Mouse (Mus musculus) kidney, embryonic 14.5 days (tissue): ENCODE results near the gene Znhit2. TPM values are rescaled to one million over a fixed set of nuclear protein-coding genes. Genes with fewer than 3 reads are reported as not detected.

Experiments used
- ATAC-seq: fragments of 200-750 bp; cut with Nextera tagmentation; 2 replicates; pipeline ENCODE4 v1.8.0; 2017; ENCODE audit warnings: moderate number of reproducible peaks, mild to moderate bottlenecking, moderate TSS enrichment, moderate library complexity; ENCODE audit not compliant: low FRiP score, low TSS enrichment
- H3K27ac ChIP-seq: fragments of 300-500 bp; sonication (generic); 2 replicates; pipeline ENCODE4 v1.5.1; 2014; ENCODE audit warnings: low read depth, mild to moderate bottlenecking, low read length, moderate library complexity, mixed read lengths
- H3K27me3 ChIP-seq: fragments of 300-500 bp; sonication (generic); 2 replicates; pipeline ENCODE4 v1.6.1; 2014; ENCODE audit warnings: mild to moderate bottlenecking, low read length; ENCODE audit not compliant: control insufficient read depth, insufficient read depth
- H3K36me3 ChIP-seq: fragments of 300-500 bp; sonication (generic); 2 replicates; pipeline ENCODE4 v1.6.1; 2014; ENCODE audit warnings: low read length, mixed read lengths; ENCODE audit not compliant: control insufficient read depth, insufficient read depth
- H3K4me1 ChIP-seq: fragments of 300-500 bp; sonication (generic); 2 replicates; pipeline ENCODE4 v1.6.1; 2014; ENCODE audit warnings: low read length, mixed read lengths; ENCODE audit not compliant: control insufficient read depth, insufficient read depth
- H3K4me2 ChIP-seq: fragments of 300-500 bp; sonication (generic); replicated peaks from 2 replicates; pipeline ENCODE4 v1.6.1; 2014; ENCODE audit warnings: low read depth, mild to moderate bottlenecking, low read length
- H3K4me3 ChIP-seq: fragments of 300-500 bp; sonication (generic); 2 replicates; pipeline ENCODE4 v1.5.1; 2014; ENCODE audit warnings: mild to moderate bottlenecking, low read length
- H3K9ac ChIP-seq: fragments of 300-500 bp; sonication (generic); 2 replicates; pipeline ENCODE4 v1.6.1; 2014; ENCODE audit warnings: low read depth, mild to moderate bottlenecking, low read length, moderate library complexity
- H3K9me3 ChIP-seq: fragments of 300-500 bp; sonication (generic); 2 replicates; pipeline ENCODE4 v1.6.1; 2016; ENCODE audit warnings: low read length; ENCODE audit not compliant: control insufficient read depth
- WGBS: fragments of 180-500 bp; shearing (Covaris S2); extraction: QIAGEN DNeasy Blood & Tissue Kit; methylation state at CpG from one replicate; pipeline ENCODE4 v1.1.7; 2014; 5-methylcytosine and 5-hydroxymethylcytosine counted together
- polyA plus RNA-seq: library from polyadenylated mRNA; unstranded; fragments of >200 nt; fragmentation: Nextera tagmentation; extraction: Ambion mirVana; gene quantifications from 2 replicates; pipeline ENCODE4 v1.2.1, GENCODE M21; 2014

Znhit2 gene
- polyA plus RNA-seq, 1 experiment from 2014 or later, result 38.6 TPM

DNA sequence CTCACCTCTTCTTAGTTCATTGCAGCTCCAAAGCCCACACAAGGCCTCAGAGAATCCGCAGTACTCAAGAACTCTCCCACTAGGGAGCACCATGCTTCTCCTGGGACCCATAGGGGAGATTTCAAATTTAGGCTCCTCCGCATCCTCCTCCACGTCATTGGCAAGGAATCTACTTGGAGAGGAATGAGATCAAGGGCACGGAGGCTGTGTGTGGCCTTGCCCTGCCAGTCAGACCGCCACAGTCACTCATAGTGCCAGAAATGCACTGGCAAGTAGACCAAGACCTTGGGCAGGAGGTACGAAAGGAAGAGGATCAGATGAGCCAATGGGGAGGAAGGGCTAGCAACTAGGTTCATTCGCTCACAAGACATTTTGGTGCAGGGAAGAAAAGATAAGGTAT, 37.1 kb upstream of the Znhit2 start:
- no peak overlapping the region for H3K27ac ChIP-seq
- no peaks in the 10 kb centered on the region for H3K36me3 ChIP-seq
- H3K4me2 ChIP-seq, result no peak overlapping the region
- ATAC-seq, result no peak
- H3K9me3 ChIP-seq, result no peaks in the 10 kb centered on the region
- no peak overlapping the region for H3K4me3 ChIP-seq
- H3K4me1 ChIP-seq, result no peaks in the 10 kb centered on the region
- no peaks in the 10 kb centered on the region for H3K27me3 ChIP-seq
- no peak overlapping the region for H3K9ac ChIP-seq
- 84% methylated on average over 7 of the region's 7 CpGs for WGBS

DNA sequence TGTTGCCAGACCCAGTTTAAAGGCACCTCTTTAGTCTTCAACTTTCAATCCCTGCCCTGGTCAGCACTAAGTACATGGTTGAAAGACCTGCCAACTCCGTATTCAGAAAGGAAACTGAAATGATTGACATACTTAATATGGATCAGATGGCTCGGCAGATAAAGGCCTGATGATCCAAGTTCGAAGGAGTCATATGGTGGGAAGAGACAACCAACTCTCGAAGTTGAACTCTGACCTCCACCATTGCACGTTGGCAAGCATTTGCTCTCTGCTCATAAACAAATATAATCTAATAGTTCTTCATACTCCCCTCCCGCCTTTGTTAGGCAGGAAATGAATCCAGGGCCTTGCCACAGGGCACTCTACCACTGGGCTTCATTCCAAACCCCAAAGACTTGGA, 32.0 kb upstream of the Znhit2 start:
- no peak for ATAC-seq
- no peaks in the 10 kb centered on the region for H3K27me3 ChIP-seq
- no peaks in the 10 kb centered on the region for H3K4me1 ChIP-seq
- H3K36me3 ChIP-seq, result no peaks in the 10 kb centered on the region
- 83% methylated on average over 6 of the region's 6 CpGs for WGBS
- no peak overlapping the region for H3K4me3 ChIP-seq
- H3K4me2 ChIP-seq, result no peak overlapping the region
- no peak overlapping the region for H3K27ac ChIP-seq
- H3K9me3 ChIP-seq, result no peaks in the 10 kb centered on the region
- no peak overlapping the region for H3K9ac ChIP-seq

DNA sequence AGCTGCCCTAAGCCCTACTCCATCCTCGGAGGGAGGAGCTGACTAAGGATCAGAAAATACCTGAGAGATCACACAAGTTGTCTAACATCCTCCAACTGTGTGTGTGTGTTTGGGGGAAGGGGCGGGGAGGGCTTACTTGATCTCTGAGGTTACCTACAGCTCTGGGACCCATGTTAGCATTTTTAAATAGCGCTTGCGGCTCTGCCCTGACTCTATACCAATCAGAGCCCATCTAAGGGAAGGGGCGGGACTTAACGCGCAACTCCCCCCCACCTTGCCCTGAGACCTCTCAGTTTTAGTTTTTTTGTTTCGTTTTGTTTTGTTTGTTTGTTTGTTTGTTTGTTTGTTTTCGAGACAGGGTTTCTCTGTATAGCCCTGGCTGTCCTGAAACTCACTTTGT, 31.6 kb upstream of the Znhit2 start:
- Histone ChIP-seq H3K27ac (no peak overlapping the region), H3K4me2 (no peak overlapping the region), H3K9ac (no peak overlapping the region), H3K4me1 (no peaks in the 10 kb centered on the region), H3K27me3 (no peaks in the 10 kb centered on the region), H3K4me3 (no peak overlapping the region), H3K9me3 (no peaks in the 10 kb centered on the region), H3K36me3 (no peaks in the 10 kb centered on the region)
- no peak for ATAC-seq
- WGBS, result 84% methylated on average over 9 of the region's 9 CpGs

DNA sequence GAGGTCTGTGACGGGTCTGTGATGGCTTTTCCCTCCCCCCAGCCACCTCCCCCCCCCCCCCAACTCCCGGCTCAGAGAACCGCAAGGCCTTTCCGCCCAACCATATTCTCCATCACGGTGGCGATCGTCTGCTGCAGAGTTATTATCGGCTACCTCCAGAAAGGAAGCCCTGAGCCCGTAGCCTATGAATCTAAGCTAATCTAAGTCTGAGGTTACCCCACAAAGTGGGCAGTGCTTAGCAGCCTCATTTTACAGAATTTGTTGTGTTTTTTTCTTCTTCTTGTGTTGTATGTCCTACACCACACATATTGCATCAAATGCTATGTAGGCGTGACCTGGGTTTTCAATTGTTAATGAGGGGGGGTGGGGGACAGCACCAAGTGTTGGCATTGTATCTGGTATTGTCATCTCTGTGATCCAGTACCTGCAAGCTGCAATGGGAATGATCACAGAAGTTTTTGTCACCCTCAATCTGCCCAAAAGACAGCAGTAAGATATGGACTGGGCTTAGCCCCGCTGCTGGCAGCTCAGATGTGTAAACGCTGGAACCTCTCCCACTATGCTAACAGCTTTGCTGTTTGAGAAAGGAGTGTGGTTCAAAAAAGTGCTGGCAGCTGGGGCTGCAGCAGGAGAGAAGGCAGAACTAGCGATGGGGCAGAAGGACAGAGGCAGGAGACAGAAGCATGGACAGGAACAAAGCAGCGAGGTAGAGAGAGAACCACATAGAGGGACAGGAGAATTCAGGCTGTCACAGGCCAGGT, 30.3 kb upstream of the Znhit2 start:
- Histone ChIP-seq H3K4me2 (no peak overlapping the region), H3K9ac (no peak overlapping the region), H3K4me1 (no peaks in the 10 kb centered on the region), H3K27me3 (no peaks in the 10 kb centered on the region), H3K27ac (no peak overlapping the region), H3K4me3 (no peak overlapping the region), H3K9me3 (no peaks in the 10 kb centered on the region), H3K36me3 (no peaks in the 10 kb centered on the region)
- 76% methylated on average over 14 of the region's 14 CpGs for WGBS
- no peak for ATAC-seq

DNA sequence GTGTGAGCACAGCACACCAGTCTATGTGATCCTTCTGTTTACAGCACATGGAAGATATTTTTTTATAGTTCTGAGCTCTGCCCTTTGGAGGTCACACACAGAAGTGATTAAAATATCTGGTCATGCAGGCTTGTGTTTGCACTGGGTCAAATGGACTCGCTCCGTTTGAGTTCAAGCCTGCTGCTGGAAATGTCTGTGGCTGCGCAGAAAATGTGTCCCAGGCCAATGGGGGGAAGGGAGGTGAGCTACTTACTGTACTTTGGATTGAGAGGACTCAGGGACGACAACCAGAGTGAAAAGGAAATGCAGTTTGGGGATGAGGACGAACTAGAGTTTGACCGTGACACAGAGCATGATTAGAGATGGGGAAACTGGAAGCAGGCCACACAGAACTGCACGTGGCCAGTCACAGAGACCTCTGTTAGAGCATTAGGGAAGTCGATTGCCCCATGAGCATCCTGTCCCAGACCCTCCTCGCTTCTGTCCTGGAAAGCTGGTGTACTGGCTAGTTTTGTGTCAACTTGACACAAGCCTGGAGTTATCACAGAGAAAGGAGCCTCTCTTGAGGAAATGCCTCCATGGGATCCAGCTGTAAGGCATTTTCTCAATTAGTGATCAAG, 24.9 kb upstream of the Znhit2 start:
- Histone ChIP-seq H3K9ac (no peak overlapping the region), H3K27me3 (no peaks in the 10 kb centered on the region), H3K9me3 (no peaks in the 10 kb centered on the region), H3K27ac (no peak overlapping the region), H3K36me3 (no peaks in the 10 kb centered on the region), H3K4me1 (no peaks in the 10 kb centered on the region), H3K4me3 (no peak overlapping the region), H3K4me2 (no peak overlapping the region)
- ATAC-seq, result no peak
- WGBS, result 77% methylated on average over 9 of the region's 9 CpGs

DNA sequence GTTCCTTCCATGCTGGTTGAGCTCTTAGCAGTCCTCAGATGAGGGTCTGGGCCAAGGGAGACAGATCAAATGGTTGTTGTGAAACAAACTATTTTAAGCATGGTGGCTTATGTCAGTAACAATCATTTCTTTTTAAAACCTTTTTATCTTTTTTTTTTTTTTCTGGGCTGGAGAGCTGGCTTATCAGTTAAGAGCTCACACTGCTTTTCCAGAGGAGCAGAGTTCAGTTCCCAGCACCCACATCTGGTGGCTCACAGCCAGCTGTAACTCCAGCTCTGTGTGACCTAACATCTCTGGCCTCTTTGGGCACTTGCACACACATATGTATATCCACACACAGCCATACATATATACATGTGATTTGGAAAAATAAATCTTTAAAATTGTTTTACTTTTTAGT, 23.3 kb upstream of the Znhit2 start:
- Histone ChIP-seq H3K36me3 (no peaks in the 10 kb centered on the region), H3K4me1 (0 out of 2 replicates have a peak, but pooled peaks cover 3% of the 10 kb centered on the region), H3K27ac (no peak overlapping the region), H3K4me3 (no peak overlapping the region), H3K9ac (no peak overlapping the region), H3K9me3 (no peaks in the 10 kb centered on the region), H3K27me3 (no peaks in the 10 kb centered on the region), H3K4me2 (no peak overlapping the region)
- no peak for ATAC-seq

GRCm38 (mm10) chr19:6038326-6038725, 22.7 kb upstream of the Znhit2 start:
- Histone ChIP-seq H3K9me3 (no peaks in the 10 kb centered on the region), H3K4me3 (no peak overlapping the region), H3K27me3 (no peaks in the 10 kb centered on the region), H3K4me2 (no peak overlapping the region), H3K36me3 (no peaks in the 10 kb centered on the region), H3K27ac (no peak overlapping the region), H3K4me1 (0 out of 2 replicates have a peak, but pooled peaks cover 3% of the 10 kb centered on the region), H3K9ac (no peak overlapping the region)
- ATAC-seq, result no peak
- 84% methylated on average over 7 of the region's 7 CpGs for WGBS

- no peak overlapping the region for H3K4me3 ChIP-seq
- 0 out of 2 replicates have a peak, but pooled peaks cover 3% of the 10 kb centered on the region for H3K4me1 ChIP-seq
- H3K4me2 ChIP-seq, result no peak overlapping the region
- no peak overlapping the region for H3K9ac ChIP-seq
- no peak for ATAC-seq
- no peaks in the 10 kb centered on the region for H3K27me3 ChIP-seq
- no peak overlapping the region for H3K27ac ChIP-seq
- no peaks in the 10 kb centered on the region for H3K9me3 ChIP-seq
- H3K36me3 ChIP-seq, result no peaks in the 10 kb centered on the region
Observed at GRCm38 (mm10) chr19:6040002-6040401, 21.0 kb upstream of the Znhit2 start.

DNA sequence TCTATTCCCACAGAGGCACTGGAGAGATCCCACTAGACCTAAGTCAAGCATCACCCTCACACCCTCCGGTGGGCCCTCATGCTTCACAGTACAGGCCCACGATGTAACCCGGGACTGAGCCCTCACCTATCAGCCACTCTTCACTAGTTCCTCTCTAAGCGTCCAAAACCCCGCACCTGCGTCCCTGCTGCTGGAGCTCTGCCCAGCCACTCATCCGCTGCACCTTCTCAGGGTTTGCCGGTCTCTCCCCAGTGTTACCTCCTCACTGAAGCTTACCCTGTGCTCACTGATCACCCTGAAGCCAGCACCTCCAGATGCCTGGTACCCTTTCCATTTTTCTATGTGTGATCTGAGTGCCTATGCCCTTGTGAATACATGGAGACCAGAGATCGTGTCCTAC, 18.7 kb upstream of the Znhit2 start:
- no peak overlapping the region for H3K9ac ChIP-seq

More for the DNA sequence above, 18.7 kb upstream of the Znhit2 start:
- Histone ChIP-seq H3K9me3 (no peaks in the 10 kb centered on the region), H3K4me1 (peaks cover 3% of the 10 kb centered on the region; the same call in 1 of the 2 replicates), H3K27ac (no peak overlapping the region), H3K27me3 (no peaks in the 10 kb centered on the region), H3K36me3 (no peaks in the 10 kb centered on the region), H3K4me2 (no peak overlapping the region), H3K4me3 (no peak overlapping the region)
- 80% methylated on average over 9 of the region's 9 CpGs for WGBS
- no peak for ATAC-seq
